Mouse (Mus musculus): ENCODE measurements around the gene Tnc. TPM values are rescaled to one million over a fixed set of nuclear protein-coding genes. Genes with fewer than 3 reads are reported as not detected.
A peak's percentile ranks its signal among the peaks of the same experiment; 100 is the strongest.
"Not testable (repeated sequence)": the region's sequence is repeated elsewhere in the genome, so short reads cannot be mapped to it uniquely, and the experiment has no call there.

The Tnc gene
- polyA plus RNA-seq, 1 experiment from 2014 or later = 17.2 TPM

DNA sequence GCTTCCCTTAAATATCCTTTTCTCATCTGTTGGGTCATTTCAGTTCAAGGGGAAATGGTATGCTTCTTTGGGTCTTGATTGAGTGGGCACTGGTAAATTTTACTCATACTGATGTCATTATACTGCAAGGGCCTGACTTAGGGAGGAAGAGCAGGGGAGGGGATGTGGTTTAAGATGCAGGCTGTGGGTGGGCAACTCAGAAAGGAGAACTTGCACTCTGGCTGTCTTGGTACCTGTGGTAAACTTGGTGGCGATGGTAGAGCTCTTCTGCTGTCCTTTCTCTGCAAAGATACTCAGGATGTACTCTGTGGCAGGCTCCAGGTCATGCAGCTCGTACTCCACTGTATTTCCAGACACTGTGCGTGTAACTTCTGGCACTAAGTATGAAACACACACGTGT lies 75.9 kb downstream of the Tnc start:
- 85% methylated on average over 4 of the region's 4 CpGs for WGBS
- TF ChIP-seq CTCF (IDR thresholded peaks at IDR 0.05; ENCODE audit: low read depth) = no peak
- H3K36me3 ChIP-seq (ENCODE audit: insufficient read depth, low read length) = 0 out of 2 replicates have a peak, but pooled peaks cover 4% of the 10 kb centered on the region

DNA sequence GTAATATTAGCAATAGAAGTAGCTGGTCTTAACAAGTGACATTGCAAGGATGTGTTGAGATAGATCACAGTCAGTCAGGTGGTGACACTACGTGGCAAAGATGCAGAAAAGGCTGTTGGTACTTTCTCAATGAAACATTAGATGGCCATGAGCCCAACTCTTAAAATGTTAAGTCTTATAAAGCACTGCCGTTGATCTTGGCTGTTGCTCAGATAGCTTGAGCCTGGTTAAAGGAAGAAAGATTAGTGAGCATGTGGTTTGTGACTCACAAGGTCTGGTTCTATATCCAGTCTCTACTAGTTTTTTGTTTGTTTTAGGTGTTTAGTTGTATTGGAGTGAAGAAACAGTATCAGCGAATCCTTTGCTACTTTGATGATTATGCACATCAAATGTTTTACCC lies 76.9 kb downstream of the Tnc start:
- Histone ChIP-seq H3K36me3 (ENCODE audit: insufficient read depth, low read length) (0 out of 2 replicates have a peak, but pooled peaks cover 4% of the 10 kb centered on the region), H3K27ac (no peak overlapping the region), H3K9me3 (replicated peaks; ENCODE audit: low read length) (no peaks in the 10 kb centered on the region), H3K4me2 (ENCODE audit: low read length) (no peak overlapping the region), H3K4me3 (replicated peaks; ENCODE audit: low read depth, low read length) (no peak overlapping the region), H3K27me3 (ENCODE audit: insufficient read depth, low read length) (no peaks in the 10 kb centered on the region), H3K9ac (ENCODE audit: low read depth, low read length) (no peak overlapping the region), H3K4me1 (replicated peaks; ENCODE audit: insufficient read depth, low read length) (no peaks in the 10 kb centered on the region)
- TF ChIP-seq CTCF (IDR thresholded peaks at IDR 0.05; ENCODE audit: low read depth) = no peak
- no peak for DNase-seq (ENCODE audit: low spot score)
- ATAC-seq (replicated peaks; ENCODE audit: low FRiP score, low read depth) = no peak
- 76% methylated on average over 3 of the region's 3 CpGs for WGBS

More for the DNA sequence above, 75.9 kb downstream of the Tnc start:
- Histone ChIP-seq H3K27me3 (ENCODE audit: insufficient read depth, low read length) (no peaks in the 10 kb centered on the region), H3K4me1 (replicated peaks; ENCODE audit: insufficient read depth, low read length) (no peaks in the 10 kb centered on the region), H3K4me3 (replicated peaks; ENCODE audit: low read depth, low read length) (no peak overlapping the region), H3K27ac (no peak overlapping the region), H3K9ac (ENCODE audit: low read depth, low read length) (no peak overlapping the region), H3K9me3 (replicated peaks; ENCODE audit: low read length) (no peaks in the 10 kb centered on the region), H3K4me2 (ENCODE audit: low read length) (no peak overlapping the region)
- ATAC-seq (replicated peaks; ENCODE audit: low FRiP score, low read depth) (no peak), DNase-seq (ENCODE audit: low spot score) (no peak)

GRCm38 (mm10) chr4:63963410-63963809 lies 83.4 kb downstream of the Tnc start:
- Histone ChIP-seq H3K4me2 (ENCODE audit: low read length) (no peak overlapping the region), H3K9me3 (replicated peaks; ENCODE audit: low read length) (no peaks in the 10 kb centered on the region), H3K27me3 (ENCODE audit: insufficient read depth, low read length) (no peaks in the 10 kb centered on the region), H3K4me1 (replicated peaks; ENCODE audit: insufficient read depth, low read length) (no peaks in the 10 kb centered on the region), H3K27ac (no peak overlapping the region), H3K4me3 (replicated peaks; ENCODE audit: low read depth, low read length) (no peak overlapping the region), H3K36me3 (ENCODE audit: insufficient read depth, low read length) (no peaks in the 10 kb centered on the region), H3K9ac (ENCODE audit: low read depth, low read length) (no peak overlapping the region)
- 47% methylated on average over 1 of the region's 1 CpGs for WGBS
- TF ChIP-seq CTCF (IDR thresholded peaks at IDR 0.05; ENCODE audit: low read depth) = no peak
- no peak for ATAC-seq (replicated peaks; ENCODE audit: low FRiP score, low read depth)
- peak; percentile 30 for DNase-seq (ENCODE audit: low spot score)

DNA sequence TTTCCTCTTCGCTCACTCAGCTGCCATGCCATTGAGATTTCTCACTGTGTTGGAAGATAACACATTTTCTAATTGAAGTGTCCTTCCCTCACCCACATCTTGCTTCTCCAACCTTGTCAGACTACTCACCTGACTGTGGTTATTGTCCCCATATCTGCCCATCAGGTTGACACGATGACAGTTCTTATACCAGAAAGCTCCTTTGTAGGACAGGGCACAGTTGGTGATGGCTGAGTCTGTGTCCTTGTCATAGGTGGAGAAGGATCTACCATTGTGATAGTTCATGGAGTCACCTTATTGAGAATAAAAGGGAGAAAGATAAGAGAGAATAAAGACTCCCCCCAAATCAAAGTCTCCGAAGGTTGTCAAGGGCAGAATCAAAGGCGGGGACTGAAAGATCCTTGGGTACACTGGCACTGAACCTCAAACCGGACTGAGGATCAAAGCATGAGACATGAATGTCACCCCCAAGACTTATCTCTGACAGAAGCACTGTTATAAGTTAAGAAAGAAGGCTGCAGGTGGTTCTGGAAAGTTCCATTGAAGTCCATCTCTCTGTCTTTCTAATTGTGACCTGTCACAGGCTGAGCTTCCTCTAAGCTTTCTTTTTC lies 84.9 kb downstream of the Tnc start:
- no peak for TF ChIP-seq CTCF (IDR thresholded peaks at IDR 0.05; ENCODE audit: low read depth)
- no peaks in the 10 kb centered on the region for H3K9me3 ChIP-seq (replicated peaks; ENCODE audit: low read length)
- no peak overlapping the region for H3K27ac ChIP-seq
- ATAC-seq (replicated peaks; ENCODE audit: low FRiP score, low read depth) (no peak), DNase-seq (ENCODE audit: low spot score) (no peak)
- H3K27me3 ChIP-seq (ENCODE audit: insufficient read depth, low read length) = no peaks in the 10 kb centered on the region
- H3K36me3 ChIP-seq (ENCODE audit: insufficient read depth, low read length) = no peaks in the 10 kb centered on the region
- 94% methylated on average over 5 of the region's 5 CpGs for WGBS
- H3K4me3 ChIP-seq (replicated peaks; ENCODE audit: low read depth, low read length) = no peak overlapping the region
- H3K4me1 ChIP-seq (replicated peaks; ENCODE audit: insufficient read depth, low read length) = no peaks in the 10 kb centered on the region
- no peak overlapping the region for H3K9ac ChIP-seq (ENCODE audit: low read depth, low read length)
- no peak overlapping the region for H3K4me2 ChIP-seq (ENCODE audit: low read length)

DNA sequence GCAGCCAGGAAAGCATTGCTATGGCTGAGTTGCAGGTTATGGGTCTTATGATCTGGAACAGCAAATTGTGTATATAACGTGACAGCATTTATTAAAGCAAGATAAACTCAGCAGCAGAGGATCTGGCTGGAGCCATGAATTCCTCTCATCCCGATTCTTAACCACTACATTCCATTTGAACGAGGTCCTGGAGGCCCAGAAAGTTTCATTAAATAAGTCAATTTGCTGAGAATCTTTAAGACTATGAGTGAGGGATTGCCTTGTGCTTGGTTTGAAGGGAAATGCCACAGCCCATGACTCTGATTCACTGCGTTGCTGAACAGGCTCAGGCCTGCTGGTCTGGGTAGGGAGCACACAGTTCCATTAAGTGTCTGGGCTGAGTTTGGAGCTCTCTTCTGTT lies 88.2 kb downstream of the Tnc start:
- 66% methylated on average over 4 of the region's 4 CpGs for WGBS
- H3K4me2 ChIP-seq (ENCODE audit: low read length) = no peak overlapping the region
- TF ChIP-seq CTCF (IDR thresholded peaks at IDR 0.05; ENCODE audit: low read depth) = no peak
- H3K27me3 ChIP-seq (ENCODE audit: insufficient read depth, low read length) = no peaks in the 10 kb centered on the region
- H3K4me1 ChIP-seq (replicated peaks; ENCODE audit: insufficient read depth, low read length) = no peaks in the 10 kb centered on the region
- no peaks in the 10 kb centered on the region for H3K9me3 ChIP-seq (replicated peaks; ENCODE audit: low read length)
- no peak overlapping the region for H3K4me3 ChIP-seq (replicated peaks; ENCODE audit: low read depth, low read length)
- H3K9ac ChIP-seq (ENCODE audit: low read depth, low read length) = no peak overlapping the region
- no peak overlapping the region for H3K27ac ChIP-seq
- peak; percentile 67 for DNase-seq (ENCODE audit: low spot score)
- H3K36me3 ChIP-seq (ENCODE audit: insufficient read depth, low read length) = no peaks in the 10 kb centered on the region
- ATAC-seq (replicated peaks; ENCODE audit: low FRiP score, low read depth) = no peak

DNA sequence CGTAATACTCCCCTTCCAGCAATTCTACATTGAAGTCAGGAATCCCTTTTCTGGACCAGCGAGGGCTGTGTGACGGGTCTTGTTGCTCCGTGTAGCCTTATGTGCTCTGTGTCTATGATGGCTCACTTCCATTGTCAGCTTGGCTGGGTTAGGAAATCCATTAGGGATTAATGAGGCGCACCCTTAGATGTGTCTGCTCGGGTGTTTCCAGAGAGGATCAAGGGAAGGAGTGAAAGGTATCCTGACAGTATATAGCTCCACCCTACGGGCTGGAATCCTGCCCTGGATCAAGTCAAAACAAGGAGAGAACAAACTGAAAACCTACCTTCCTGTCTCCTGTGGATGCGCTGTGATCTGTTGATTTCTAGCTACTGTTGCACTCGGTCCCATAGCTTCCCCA lies 96.8 kb downstream of the Tnc start:
- Histone ChIP-seq H3K27me3 (ENCODE audit: insufficient read depth, low read length) (no peaks in the 10 kb centered on the region), H3K9ac (ENCODE audit: low read depth, low read length) (no peak overlapping the region), H3K27ac (no peak overlapping the region), H3K9me3 (replicated peaks; ENCODE audit: low read length) (no peaks in the 10 kb centered on the region), H3K4me3 (replicated peaks; ENCODE audit: low read depth, low read length) (no peak overlapping the region), H3K4me1 (replicated peaks; ENCODE audit: insufficient read depth, low read length) (no peaks in the 10 kb centered on the region), H3K36me3 (ENCODE audit: insufficient read depth, low read length) (no peaks in the 10 kb centered on the region), H3K4me2 (ENCODE audit: low read length) (no peak overlapping the region)
- ATAC-seq (replicated peaks; ENCODE audit: low FRiP score, low read depth) (peak; percentile 66; the same call in 1 of the 2 replicates), DNase-seq (ENCODE audit: low spot score) (peak; percentile 64)
- WGBS = 47% methylated on average over 9 of the region's 9 CpGs
- no peak for TF ChIP-seq CTCF (IDR thresholded peaks at IDR 0.05; ENCODE audit: low read depth)

- not testable (repeated sequence) for H3K36me3 ChIP-seq (ENCODE audit: insufficient read depth, low read length); ATAC-seq (replicated peaks; ENCODE audit: low FRiP score, low read depth)
- 88% methylated on average over 5 of the region's 5 CpGs for WGBS
Observed at GRCm38 (mm10) chr4:63948688-63949073, 98.1 kb downstream of the Tnc start.

More at GRCm38 (mm10) chr4:63948688-63949073, 98.1 kb downstream of the Tnc start:
- not testable (repeated sequence) for H3K4me1 ChIP-seq (replicated peaks; ENCODE audit: insufficient read depth, low read length); H3K27me3 ChIP-seq (ENCODE audit: insufficient read depth, low read length); H3K27ac ChIP-seq; H3K9me3 ChIP-seq (replicated peaks; ENCODE audit: low read length); H3K4me3 ChIP-seq (replicated peaks; ENCODE audit: low read depth, low read length); H3K9ac ChIP-seq (ENCODE audit: low read depth, low read length); H3K4me2 ChIP-seq (ENCODE audit: low read length); DNase-seq (ENCODE audit: low spot score)

All from kidney, postnatal 0 days (tissue).